Mouse (Mus musculus): Measurements from ENCODE around the gene Adam10.

The Adam10 gene

GRCm38 (mm10) chr9:70678682-70679131 lies at the start of gene Adam10:
Gene Adam10, plus strand, starts transcription at chr9:70678997.
- DNase-seq, result peak; percentile 99

- no peak for DNase-seq
These were observed 49.1 kb upstream of the Adam10 start for GRCm38 (mm10) chr9:70629711-70630110.

DNA sequence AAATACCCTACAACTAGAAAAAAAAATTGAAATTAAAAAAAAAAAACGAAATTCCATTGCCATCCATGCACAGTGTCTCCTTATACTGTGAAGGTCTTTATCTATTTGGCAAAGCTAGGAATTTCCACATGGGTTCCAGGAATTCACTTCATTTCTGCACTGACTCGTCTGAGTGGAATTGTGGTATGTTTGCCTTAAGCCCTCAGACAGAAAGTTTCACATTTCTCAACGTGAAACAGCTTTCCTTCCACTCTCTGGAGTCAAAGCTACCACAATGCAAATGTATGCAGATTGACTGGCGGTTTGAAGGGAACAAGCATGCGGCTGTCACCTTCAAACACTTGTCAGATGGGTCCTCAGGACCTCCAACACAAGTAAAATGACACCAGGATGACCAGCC lies 47.1 kb upstream of the Adam10 start:
- DNase-seq, result no peak

- DNase-seq, result no peak
These were observed 42.0 kb upstream of the Adam10 start for GRCm38 (mm10) chr9:70636748-70637147.

DNA sequence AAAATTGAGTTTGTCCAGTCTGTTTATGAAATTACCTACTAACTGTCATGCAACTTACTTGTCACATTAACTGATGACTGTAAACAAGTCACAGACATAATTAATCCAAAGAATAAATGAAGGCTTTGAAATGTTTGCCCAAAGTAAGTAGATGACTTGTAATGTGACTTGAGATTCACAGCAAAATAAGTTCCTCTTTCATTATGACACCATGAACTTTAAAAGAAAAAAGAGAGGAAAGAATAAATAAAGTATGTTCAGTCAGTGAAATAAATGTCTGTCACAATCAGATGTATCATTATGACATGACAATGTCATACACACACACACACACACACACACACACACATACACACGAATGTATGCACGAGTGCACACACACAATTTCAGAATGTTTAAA lies 28.5 kb upstream of the Adam10 start:
- DNase-seq, result no peak

- no peak for DNase-seq
These were observed 27.8 kb upstream of the Adam10 start for GRCm38 (mm10) chr9:70650994-70651393.

- no peak for DNase-seq
These were observed 26.6 kb upstream of the Adam10 start for GRCm38 (mm10) chr9:70652221-70652620.

DNA sequence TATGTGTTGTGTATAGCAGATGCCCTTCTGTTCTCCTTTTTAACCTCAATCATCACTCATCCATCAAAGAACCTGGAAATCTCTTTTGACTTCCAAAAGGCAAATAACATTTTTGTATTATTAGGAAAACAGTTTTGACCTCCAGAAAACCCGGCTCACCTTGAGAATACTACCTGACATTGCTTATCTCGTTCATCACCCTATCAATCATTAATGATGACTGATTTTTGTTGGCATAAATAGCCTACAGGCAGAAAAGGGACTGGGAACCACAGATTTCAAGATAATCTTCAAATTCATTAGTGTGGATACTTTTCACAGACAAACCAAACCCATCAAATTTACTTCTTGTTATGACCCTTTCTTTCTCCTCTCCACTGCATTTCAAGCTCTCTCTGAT lies 24.9 kb upstream of the Adam10 start:
- no peak for DNase-seq

DNA sequence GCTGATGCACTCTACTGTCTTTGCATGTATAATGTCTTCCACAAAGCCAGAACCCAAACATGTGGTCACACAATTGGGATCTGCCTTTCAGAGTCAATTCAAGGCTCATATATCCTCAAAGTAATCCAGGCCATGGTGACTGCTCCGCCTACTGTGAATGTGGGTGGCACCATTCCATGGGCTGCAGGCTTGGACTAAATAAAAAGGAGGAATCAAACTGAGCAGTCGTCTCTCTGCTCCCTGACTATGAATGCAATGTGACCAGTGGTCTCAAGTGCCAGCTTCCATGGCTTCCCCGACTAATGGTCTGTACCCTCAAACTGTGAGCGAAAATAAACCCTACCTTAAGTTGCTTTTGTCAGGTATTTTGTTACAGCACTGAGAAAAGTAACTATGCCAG lies 24.3 kb upstream of the Adam10 start:
- DNase-seq, result peak in 1 of 2 experiments; percentile 28

DNA sequence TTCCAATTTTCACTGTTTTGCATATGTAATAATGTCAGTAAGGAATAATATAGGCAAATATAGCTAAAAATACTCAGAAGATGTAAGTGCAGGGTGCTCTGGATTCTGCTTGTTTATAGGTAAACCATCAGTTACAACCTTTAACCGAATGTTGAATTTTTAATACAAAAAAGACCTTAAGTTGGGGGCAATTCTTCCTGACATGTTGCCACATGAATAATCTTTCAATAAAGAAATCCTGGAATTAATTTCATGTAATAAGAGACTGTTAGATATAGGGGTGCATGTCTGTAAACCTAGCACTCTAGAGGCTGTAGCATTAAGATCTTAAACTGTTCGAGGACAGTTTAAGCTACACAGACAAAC lies 23.1 kb upstream of the Adam10 start:
- DNase-seq, result no peak

GRCm38 (mm10) chr9:70656130-70657007 lies 22.4 kb upstream of the Adam10 start, which contains the start of gene Gm10642:
Gene Gm10642, plus strand, starts transcription at chr9:70656251.
- DNase-seq, result peak; percentile 83 to 86

DNA sequence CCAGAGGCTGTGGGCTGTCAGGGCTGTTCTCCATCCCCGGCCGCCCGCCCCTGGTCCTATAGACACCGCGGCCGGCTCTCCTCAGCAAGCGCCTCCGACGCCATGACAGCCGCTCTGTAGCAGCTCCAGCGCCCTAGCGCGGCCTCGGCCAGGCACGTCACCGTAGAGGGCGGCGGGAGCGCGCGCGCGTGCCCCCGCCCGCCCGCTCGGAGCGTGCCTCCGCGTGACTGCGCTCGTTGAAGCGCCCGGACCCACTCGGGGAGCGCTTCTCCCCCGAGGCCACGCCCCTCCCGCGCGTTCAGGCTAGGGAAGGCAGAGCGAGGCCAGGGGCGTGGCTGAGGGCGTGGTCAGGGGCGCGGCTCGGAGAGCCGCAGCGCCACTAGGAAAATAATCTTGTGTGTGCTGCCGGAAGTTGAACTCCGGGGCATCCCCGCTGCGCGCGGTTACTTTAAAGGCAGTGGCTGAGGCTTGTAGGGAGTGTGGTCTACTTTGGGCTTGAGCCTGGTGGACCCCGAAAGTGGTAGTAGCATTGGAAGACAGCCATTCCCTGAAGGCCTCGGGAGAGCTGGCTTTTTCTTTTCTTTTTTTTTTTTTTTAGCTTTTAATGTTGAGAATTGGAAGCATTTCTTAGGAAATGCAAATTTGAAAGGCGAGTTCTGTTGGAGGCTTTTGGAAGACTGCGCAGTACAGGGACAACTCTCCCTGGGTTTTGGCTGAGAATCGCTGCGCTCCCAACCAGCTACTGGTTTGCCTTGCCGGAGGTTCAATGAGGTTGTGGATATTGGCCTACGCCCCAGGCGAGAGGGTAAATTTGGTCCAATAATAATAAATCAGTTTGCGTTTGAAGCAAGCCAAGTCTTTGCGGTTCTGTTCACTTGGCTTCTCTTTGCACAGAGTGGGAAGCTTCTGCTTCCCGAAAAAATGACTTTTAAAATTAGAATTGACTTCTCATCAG lies 21.5 kb upstream of the Adam10 start, which contains the start of gene Mindy2:
Mindy2 (minus strand) TSS at position 162 of the 955 bp plus-strand sequence.
- DNase-seq, result peak; percentile 98 to 100

- no peak for DNase-seq
These were observed 20.5 kb upstream of the Adam10 start for GRCm38 (mm10) chr9:70658266-70658665.

DNA sequence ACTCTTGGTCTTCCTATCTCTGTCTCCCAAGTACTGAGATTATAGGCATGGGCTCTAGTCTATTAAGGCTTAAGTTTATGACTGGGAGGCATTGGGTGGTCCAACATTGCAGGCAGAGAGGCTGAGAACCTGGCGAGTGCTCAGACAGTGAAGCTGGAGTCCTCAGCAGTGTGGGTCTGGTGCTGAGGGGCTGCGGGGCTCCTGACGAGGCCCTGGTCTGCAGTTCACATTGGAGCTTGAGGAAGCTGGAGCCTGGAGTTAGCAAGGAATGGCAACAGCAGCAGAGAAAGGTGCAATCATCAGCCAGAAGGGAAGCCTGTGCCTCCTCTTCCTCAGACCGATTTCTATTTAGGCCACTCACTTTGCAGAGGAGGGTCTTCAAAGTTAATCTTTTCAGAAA lies 13.9 kb upstream of the Adam10 start:
- DNase-seq, result no peak

GRCm38 (mm10) chr9:70665372-70666145 lies 13.2 kb upstream of the Adam10 start:
- no peak for DNase-seq

DNA sequence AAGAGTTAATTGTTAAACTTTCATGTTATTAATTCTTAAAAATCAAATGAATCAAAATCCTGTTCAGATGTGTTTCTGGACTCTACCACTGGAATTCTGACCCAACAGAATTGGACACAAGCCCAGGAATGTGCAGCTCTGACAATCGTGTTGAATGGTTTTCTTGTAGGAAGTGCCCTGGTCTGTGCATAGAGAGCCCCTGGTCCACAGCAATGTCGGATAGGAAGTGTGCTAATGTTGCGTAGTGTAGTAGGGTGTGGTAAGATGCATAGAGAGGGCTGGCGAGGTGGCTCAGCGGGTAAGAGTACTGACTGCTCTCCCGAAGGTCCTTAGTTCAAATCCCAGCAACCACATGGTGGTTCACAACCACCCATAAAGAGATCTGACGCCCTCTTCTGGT lies 12.0 kb upstream of the Adam10 start:
- DNase-seq, result peak; percentile 51 to 57

- peak in 1 of 2 experiments; percentile 11 for DNase-seq
These were observed 10.7 kb upstream of the Adam10 start for GRCm38 (mm10) chr9:70668048-70668447.

GRCm38 (mm10) chr9:70669197-70669596 lies 9.6 kb upstream of the Adam10 start:
- DNase-seq, result no peak

DNA sequence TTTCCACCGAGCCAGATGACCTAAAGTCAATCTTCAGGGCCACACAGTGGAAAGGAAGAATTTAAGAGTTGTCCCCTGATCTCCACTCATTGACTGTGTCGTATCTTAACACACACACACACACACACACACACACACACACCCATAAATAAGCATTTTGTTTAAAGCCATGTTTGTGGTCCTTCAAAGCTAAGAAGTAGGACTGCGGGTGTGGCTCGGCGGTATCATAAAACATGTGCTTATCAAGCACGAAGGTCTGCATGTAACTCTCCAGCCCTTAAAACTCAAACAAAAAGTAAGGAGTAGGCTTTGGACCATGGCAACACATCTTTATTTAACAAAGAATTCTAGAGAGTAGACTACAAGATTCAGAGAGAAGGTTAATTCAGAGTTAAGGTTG lies 8.4 kb upstream of the Adam10 start:
- no peak for DNase-seq

DNA sequence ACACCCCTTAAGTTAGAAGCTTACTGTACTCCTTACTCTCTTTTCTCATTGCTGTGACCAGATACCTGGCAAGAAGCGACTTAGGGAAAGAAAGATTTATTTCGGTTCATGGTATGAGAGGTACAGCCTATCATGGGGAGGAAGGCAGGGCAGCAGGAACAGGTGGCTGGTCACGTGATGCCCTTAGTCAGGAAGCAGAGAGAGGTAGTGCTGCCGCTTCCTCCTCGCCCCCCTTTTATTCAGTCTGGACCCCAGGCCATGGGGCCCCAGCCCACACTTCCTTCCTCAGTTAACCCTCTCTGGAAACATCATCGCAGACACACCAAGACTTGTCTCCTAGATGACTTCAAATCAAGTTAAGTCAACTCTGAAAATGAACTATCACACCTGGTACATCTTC lies 7.5 kb upstream of the Adam10 start:
- DNase-seq, result no peak

DNA sequence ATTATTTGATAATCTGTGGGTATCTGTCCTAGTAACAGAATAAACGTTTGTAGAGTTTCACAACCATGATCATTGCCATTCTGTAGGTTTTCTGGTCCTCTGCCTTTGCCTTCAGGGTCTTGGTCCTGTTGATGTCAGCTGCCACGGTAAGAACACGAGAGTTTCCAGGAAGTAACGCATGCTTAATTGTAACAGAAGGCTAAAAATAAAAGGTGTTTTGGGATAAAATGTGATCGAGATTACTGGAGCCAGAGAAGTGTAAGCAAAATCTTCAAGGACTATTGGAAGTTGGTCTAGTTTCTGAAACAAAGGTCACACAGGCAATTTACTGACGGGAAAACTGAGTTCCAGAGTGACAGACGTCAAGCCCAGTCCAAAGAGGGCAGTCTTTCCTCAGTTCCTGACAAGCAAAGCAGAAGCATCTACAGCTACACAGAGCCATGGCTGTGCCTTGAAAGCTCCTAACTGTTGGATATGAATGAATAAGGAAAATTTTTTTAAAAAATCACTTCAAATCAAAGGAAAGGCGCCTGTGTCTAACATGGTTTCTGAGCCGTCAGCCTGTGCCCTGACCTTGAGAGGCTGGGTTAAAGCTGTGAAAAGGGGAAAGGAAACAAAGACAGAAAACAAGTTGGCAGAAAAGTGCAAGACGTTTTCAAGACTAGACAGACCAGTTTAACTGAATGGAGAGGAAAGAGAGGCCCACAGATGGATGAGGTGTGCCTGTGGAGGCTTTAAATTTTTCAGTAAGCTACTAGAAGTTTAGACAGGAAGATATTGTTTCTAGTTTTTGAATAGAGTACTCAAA lies 6.8 kb upstream of the Adam10 start:
- DNase-seq, result peak; percentile 53 to 64

DNA sequence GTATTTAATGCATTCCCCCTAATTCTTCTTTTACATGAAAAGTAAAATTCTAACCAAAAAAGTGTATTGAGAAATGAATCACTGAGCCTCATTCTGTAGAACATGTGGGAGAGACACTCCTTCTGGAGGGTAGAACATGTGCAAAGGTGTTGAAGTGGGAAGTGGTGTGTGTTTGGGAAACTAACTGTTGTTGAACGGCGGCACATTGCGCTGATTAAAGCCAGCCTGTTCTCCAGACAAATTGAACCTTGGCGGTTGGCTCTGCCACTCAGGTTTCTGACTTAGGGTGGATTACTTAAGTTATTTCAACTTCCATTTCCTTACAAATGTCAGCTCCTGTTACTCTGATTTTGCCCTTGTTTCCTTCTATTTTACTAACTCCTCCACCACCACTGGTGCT lies 5.1 kb upstream of the Adam10 start:
- DNase-seq, result no peak
